In the genomic region with DNA sequence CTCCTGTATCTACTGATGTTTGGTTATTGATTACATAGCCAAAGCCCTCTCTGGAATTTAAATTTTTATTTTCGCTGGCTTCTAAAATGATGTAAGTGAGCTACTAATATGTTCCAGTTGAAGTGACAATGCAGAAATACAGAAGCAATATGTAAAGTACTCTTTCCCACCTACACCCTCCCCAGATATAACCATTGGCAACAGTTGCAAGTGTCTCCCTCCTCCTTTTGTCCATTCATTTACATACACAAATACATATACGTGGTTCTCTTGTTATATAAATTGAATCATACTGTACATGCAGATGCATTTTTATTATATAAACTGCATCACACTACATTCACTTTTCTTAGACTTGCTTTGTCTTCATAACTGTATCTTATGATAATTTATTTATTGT, we compare ENCODE assay signal across 21 mouse cellular contexts. TPM values are rescaled to one million over a fixed set of nuclear protein-coding genes. Genes with fewer than 3 reads are reported as not detected.
DNase-seq lines count a peak whose midpoint lies in the region; ATAC-seq lines count a peak whose summit lies in the region.
"Had no signal": no experiment of that assay in that cellular context is flagged by ENCODE, and none has a peak within 500 bp of the region (broad histone marks: within the 10 kb centered on the region; RNA-seq: fewer than 3 reads in every experiment).

No protein-coding gene starts in this region.

- DNase-seq in frontal cortex, postnatal 36 days (ENCODE audit: low spot score in 2 of 2) = no peak
- DNase-seq in right cerebral cortex, adult 18-20 months = peak; percentile 13
- DNase-seq in right cerebral cortex, postnatal 25 days = no peak
- DNase-seq in adrenal gland, adult 18-20 months (ENCODE audit: low spot score in 2 of 2) = no peak
- DNase-seq: adrenal gland, adult 2 months; adrenal gland, postnatal 10 days; adrenal gland, postnatal 25 days; B cell, adult 2 months; cerebellum, adult 11-12 months; cerebellum, adult 2 months; cerebellum, adult 9-10 months; cerebellum, postnatal 10 days; cerebellum, postnatal 25 days; forebrain, postnatal 0 days had no signal

- ATAC-seq in frontal cortex, adult (ENCODE audit: low TSS enrichment) = peak; percentile 87
- ATAC-seq: activated CD4-positive, CD25-positive, alpha-beta regulatory T cell, adult 4 months; CD4-positive, CD25-positive, alpha-beta regulatory T cell, adult 4 months; forebrain, embryonic 13.5 days; forebrain, embryonic 15.5 days; forebrain, postnatal 0 days; Patski had no signal

RNA-seq across cellular contexts. Expression of gene Plcb4, which starts 8.7 kb away (rescaled TPM):
- 10 to 100 TPM; 37.2 to 40.1 TPM for total RNA-seq in adrenal gland, adult 18-20 months (2021)
- total RNA-seq: CH12.LX had no signal
